Mouse (Mus musculus) limb, embryonic 10.5 days (tissue): ENCODE measurements around the gene Cdk4. TPM values are rescaled to one million over a fixed set of nuclear protein-coding genes. Genes with fewer than 3 reads are reported as not detected.
A peak's percentile ranks its signal among the peaks of the same experiment; 100 is the strongest.

Experiments
- DNase-seq: peaks from one replicate; pipeline ENCODE4 v3.0.0-alpha.2; 2017; ENCODE audit warnings: low spot score
- H3K27ac ChIP-seq: fragments of 300-500 bp; sonication (generic); 2 replicates; pipeline ENCODE4 v1.5.1; 2016; ENCODE audit warnings: mild to moderate bottlenecking
- H3K27me3 ChIP-seq: fragments of 300-500 bp; sonication (generic); 2 replicates; pipeline ENCODE4 v1.6.1; 2016; ENCODE audit warnings: low read depth, mild to moderate bottlenecking; ENCODE audit not compliant: poor library complexity, severe bottlenecking
- H3K36me3 ChIP-seq: fragments of 300-500 bp; sonication (generic); 2 replicates; pipeline ENCODE4 v1.6.1; 2016; ENCODE audit warnings: mild to moderate bottlenecking, moderate library complexity
- H3K4me1 ChIP-seq: fragments of 300-500 bp; sonication (generic); 2 replicates; pipeline ENCODE4 v1.6.1; 2016
- H3K4me3 ChIP-seq: fragments of 300-500 bp; sonication (generic); 2 replicates; pipeline ENCODE4 v1.5.1; 2016; ENCODE audit warnings: mild to moderate bottlenecking, moderate library complexity
- H3K9me3 ChIP-seq: fragments of 300-500 bp; sonication (generic); replicated peaks from 2 replicates; pipeline ENCODE4 v1.6.1; 2016; ENCODE audit warnings: mild to moderate bottlenecking
- WGBS: fragments of 180-500 bp; shearing (Covaris S2); methylation state at CpG from one replicate; pipeline ENCODE4 v1.1.7; 2016; 5-methylcytosine and 5-hydroxymethylcytosine counted together
- polyA plus RNA-seq: library from polyadenylated mRNA; unstranded; fragments of >200 nt; fragmentation: Nextera tagmentation; extraction: Ambion mirVana; gene quantifications from 2 replicates; pipeline ENCODE4 v1.2.1, GENCODE M21; 2016

Cdk4 gene
- polyA plus RNA-seq, 1 experiment from 2014 or later = 3,142 TPM

- no peaks in the 10 kb centered on the region for H3K9me3 ChIP-seq
- no peak overlapping the region for H3K4me3 ChIP-seq
- no peak overlapping the region for H3K27ac ChIP-seq
- H3K4me1 ChIP-seq = peaks cover 45% of the 10 kb centered on the region
- WGBS = 32% methylated on average over 8 of the region's 8 CpGs
- peak; percentile 56 for DNase-seq
- no peaks in the 10 kb centered on the region for H3K36me3 ChIP-seq
- H3K27me3 ChIP-seq = peaks cover 95% of the 10 kb centered on the region
Observed at GRCm38 (mm10) chr10:127081996-127082620, 18.8 kb downstream of the Cdk4 start.

GRCm38 (mm10) chr10:127083292-127083914, 20.1 kb downstream of the Cdk4 start:
- Histone ChIP-seq H3K36me3 (no peaks in the 10 kb centered on the region), H3K27ac (no peak overlapping the region), H3K4me3 (no peak overlapping the region), H3K27me3 (peaks cover 95% of the 10 kb centered on the region), H3K4me1 (peaks cover 34% of the 10 kb centered on the region), H3K9me3 (no peaks in the 10 kb centered on the region)
- DNase-seq = no peak
- WGBS = 26% methylated on average over 8 of the region's 8 CpGs

GRCm38 (mm10) chr10:127083915-127084306, 20.6 kb downstream of the Cdk4 start:
- H3K27me3 ChIP-seq = peaks cover 95% of the 10 kb centered on the region
- no peak for DNase-seq
- no peak overlapping the region for H3K27ac ChIP-seq
- H3K36me3 ChIP-seq = no peaks in the 10 kb centered on the region
- H3K9me3 ChIP-seq = no peaks in the 10 kb centered on the region
- peaks cover 29% of the 10 kb centered on the region for H3K4me1 ChIP-seq
- WGBS = 51% methylated on average over 5 of the region's 5 CpGs
- H3K4me3 ChIP-seq = no peak overlapping the region

DNA sequence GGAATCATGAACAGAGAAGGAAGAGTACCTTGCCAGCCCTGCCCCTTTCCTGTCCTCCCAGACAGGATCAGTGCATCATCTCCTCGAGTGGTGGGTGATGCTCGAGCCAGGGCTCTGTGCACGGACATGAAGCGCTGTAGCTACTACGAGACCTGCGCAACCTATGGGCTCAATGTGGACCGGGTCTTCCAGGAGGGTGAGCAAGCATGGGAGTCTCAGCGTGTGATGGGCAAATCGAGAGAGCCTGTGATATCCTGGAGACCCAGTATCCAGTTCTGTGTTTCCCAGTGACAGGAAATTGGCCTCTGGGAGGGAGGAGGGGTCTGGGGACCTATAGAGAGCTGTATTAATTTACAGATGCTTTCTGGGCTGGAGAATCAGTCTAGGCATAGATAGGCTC, 21.7 kb downstream of the Cdk4 start:
- Histone ChIP-seq H3K9me3 (no peaks in the 10 kb centered on the region), H3K4me1 (peaks cover 18% of the 10 kb centered on the region), H3K4me3 (no peak overlapping the region), H3K36me3 (no peaks in the 10 kb centered on the region), H3K27me3 (peaks cover 95% of the 10 kb centered on the region), H3K27ac (no peak overlapping the region)
- no peak for DNase-seq
- 82% methylated on average over 9 of the region's 9 CpGs for WGBS

DNA sequence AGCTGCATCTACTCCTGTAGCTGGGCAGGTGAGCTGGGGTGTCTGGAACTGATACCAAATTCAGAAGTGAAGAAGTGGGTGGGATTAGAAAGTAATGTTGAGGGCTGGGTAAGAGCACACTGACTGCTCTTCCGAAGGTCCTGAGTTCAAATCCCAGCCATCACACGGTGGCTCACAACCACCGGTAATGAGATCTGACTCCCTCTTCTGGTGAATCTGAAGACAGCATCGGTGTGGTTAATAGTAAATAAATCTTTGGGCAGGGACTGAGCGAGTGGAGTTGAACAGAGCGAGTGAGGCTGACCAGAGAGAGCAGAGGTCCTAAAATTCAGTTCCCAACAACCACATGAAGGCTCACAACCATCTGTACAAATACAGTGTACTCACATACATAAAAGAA, 22.3 kb downstream of the Cdk4 start:
- H3K36me3 ChIP-seq = no peaks in the 10 kb centered on the region
- DNase-seq = no peak
- no peaks in the 10 kb centered on the region for H3K9me3 ChIP-seq
- H3K27me3 ChIP-seq = peaks cover 95% of the 10 kb centered on the region
- WGBS = 68% methylated on average over 6 of the region's 6 CpGs
- H3K4me3 ChIP-seq = no peak overlapping the region
- peaks cover 16% of the 10 kb centered on the region for H3K4me1 ChIP-seq
- H3K27ac ChIP-seq = no peak overlapping the region

- peak overlapping the region; percentile 11; the same call in 1 of the 2 replicates for H3K4me3 ChIP-seq
- H3K27me3 ChIP-seq = peaks cover 87% of the 10 kb centered on the region
- H3K4me1 ChIP-seq = peaks cover 16% of the 10 kb centered on the region
- 10% methylated on average over 57 of the region's 57 CpGs for WGBS
- peaks cover 9% of the 10 kb centered on the region for H3K36me3 ChIP-seq
- peak; percentile 73 for DNase-seq
- no peaks in the 10 kb centered on the region for H3K9me3 ChIP-seq
- H3K27ac ChIP-seq = no peak overlapping the region
Observed at GRCm38 (mm10) chr10:127090560-127091411, 27.5 kb downstream of the Cdk4 start.

DNA sequence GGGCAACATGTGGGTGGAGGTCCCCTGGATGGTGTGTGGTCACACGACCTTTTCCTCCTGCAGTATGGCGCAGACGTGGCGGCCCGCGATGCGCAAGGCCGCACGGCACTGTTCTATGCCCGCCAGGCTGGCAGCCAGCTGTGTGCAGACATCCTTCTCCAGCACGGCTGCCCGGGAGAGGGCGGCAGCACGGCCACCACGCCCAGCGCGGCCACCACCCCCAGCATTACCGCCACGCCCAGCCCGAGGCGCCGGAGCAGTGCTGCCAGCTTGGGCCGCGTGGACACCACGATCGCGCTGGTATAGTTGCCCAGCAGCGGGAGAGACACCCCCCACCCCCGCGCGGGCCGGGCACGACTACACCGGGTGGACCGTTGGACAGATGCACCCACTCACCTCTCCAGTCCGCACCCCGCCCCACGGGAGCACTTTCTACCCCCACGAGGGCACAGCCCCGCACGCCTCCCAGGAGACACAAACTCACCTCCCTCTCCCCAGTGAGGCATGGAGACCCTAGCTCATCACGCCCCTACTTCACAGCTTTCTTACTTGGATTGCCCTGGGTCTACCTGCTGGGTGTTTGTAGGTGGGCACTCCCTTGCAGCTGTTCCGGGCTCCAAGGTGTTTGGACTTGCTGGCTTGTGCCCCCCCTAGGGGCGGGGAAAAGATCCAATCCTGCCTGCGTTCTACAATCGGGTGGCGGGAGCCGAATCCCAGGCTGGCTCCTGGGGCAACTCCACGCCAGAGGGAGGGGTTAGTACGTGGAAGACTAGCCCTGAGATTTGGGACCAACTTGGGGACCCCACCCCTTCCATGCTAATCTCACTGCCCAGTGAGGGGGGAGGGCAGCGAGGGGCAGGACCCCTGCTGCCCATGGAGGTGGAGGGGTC, 28.4 kb downstream of the Cdk4 start:
- DNase-seq = no peak
- peaks cover 19% of the 10 kb centered on the region for H3K36me3 ChIP-seq
- WGBS = 10% methylated on average over 47 of the region's 51 CpGs
- peaks cover 16% of the 10 kb centered on the region for H3K4me1 ChIP-seq
- no peak overlapping the region for H3K27ac ChIP-seq
- H3K9me3 ChIP-seq = no peaks in the 10 kb centered on the region
- H3K4me3 ChIP-seq = peak overlapping the region; percentile 11
- H3K27me3 ChIP-seq = peaks cover 86% of the 10 kb centered on the region

DNA sequence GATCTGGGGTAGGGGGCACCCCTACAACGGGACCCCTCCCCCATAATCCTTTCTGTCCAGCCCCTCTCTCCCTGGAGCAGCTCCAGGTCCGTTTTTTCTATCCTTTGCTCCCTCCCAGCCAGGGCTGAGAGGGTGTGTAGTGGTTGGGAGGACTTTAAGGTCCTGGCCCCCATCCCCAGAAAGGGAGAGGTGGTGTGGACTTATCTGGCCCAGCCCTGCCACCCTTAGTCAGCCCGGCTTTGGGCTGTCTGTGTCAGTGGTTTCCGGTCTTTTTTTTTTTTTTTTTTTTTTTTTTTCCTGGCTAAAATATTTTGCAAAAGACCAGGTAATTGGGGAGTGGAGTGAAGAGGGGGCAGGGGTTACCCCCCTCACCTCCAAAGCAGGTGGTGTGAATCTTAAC, 29.4 kb downstream of the Cdk4 start:
- Histone ChIP-seq H3K9me3 (no peaks in the 10 kb centered on the region), H3K27ac (no peak overlapping the region), H3K27me3 (peaks cover 76% of the 10 kb centered on the region), H3K4me3 (no peak overlapping the region), H3K36me3 (peaks cover 29% of the 10 kb centered on the region), H3K4me1 (peaks cover 16% of the 10 kb centered on the region)
- DNase-seq = no peak
- WGBS = 52% methylated on average over 4 of the region's 4 CpGs

- Histone ChIP-seq H3K36me3 (peaks cover 45% of the 10 kb centered on the region), H3K4me3 (no peak overlapping the region), H3K9me3 (no peaks in the 10 kb centered on the region), H3K27me3 (peaks cover 59% of the 10 kb centered on the region), H3K27ac (no peak overlapping the region), H3K4me1 (peaks cover 16% of the 10 kb centered on the region)
- no peak for DNase-seq
- WGBS = 71% methylated on average over 7 of the region's 7 CpGs
Observed at GRCm38 (mm10) chr10:127094382-127094802, 31.1 kb downstream of the Cdk4 start.

GRCm38 (mm10) chr10:127098514-127098913, 35.2 kb downstream of the Cdk4 start:
- Histone ChIP-seq H3K9me3 (no peaks in the 10 kb centered on the region), H3K27ac (no peak overlapping the region), H3K27me3 (peaks cover 18% of the 10 kb centered on the region), H3K4me3 (no peak overlapping the region), H3K4me1 (no peaks in the 10 kb centered on the region), H3K36me3 (peaks cover 54% of the 10 kb centered on the region)
- DNase-seq = no peak
- 78% methylated on average over 20 of the region's 20 CpGs for WGBS

GRCm38 (mm10) chr10:127099191-127099590, 35.9 kb downstream of the Cdk4 start:
- Histone ChIP-seq H3K36me3 (peaks cover 54% of the 10 kb centered on the region), H3K27ac (no peak overlapping the region), H3K4me1 (no peaks in the 10 kb centered on the region), H3K9me3 (no peaks in the 10 kb centered on the region), H3K4me3 (no peak overlapping the region), H3K27me3 (peaks cover 11% of the 10 kb centered on the region; the same call in 1 of the 2 replicates)
- DNase-seq = no peak
- 90% methylated on average over 10 of the region's 10 CpGs for WGBS

GRCm38 (mm10) chr10:127099868-127100267, 36.5 kb downstream of the Cdk4 start:
- H3K9me3 ChIP-seq = no peaks in the 10 kb centered on the region
- no peak overlapping the region for H3K27ac ChIP-seq
- no peaks in the 10 kb centered on the region for H3K4me1 ChIP-seq
- 94% methylated on average over 15 of the region's 15 CpGs for WGBS
- H3K27me3 ChIP-seq = 0 out of 2 replicates have a peak, but pooled peaks cover 8% of the 10 kb centered on the region
- H3K4me3 ChIP-seq = no peak overlapping the region
- DNase-seq = no peak
- H3K36me3 ChIP-seq = peaks cover 52% of the 10 kb centered on the region
